Mouse (Mus musculus) forebrain, embryonic 10.5 days (tissue): ENCODE data around the gene Atrip. TPM values are rescaled to one million over a fixed set of nuclear protein-coding genes. Genes with fewer than 3 reads are reported as not detected.

Source experiments
- DNase-seq: peaks from one replicate; pipeline ENCODE4 v3.0.0-alpha.2; 2017; ENCODE audit warnings: low spot score; ENCODE audit errors: extremely low spot score
- H3K27ac ChIP-seq: fragments of 300-500 bp; sonication (generic); 2 replicates; pipeline ENCODE4 v1.5.1; 2016; ENCODE audit warnings: mild to moderate bottlenecking
- H3K27me3 ChIP-seq: fragments of 300-500 bp; sonication (generic); 2 replicates; pipeline ENCODE4 v1.6.1; 2016; ENCODE audit warnings: mild to moderate bottlenecking; ENCODE audit not compliant: poor library complexity, severe bottlenecking
- H3K36me3 ChIP-seq: fragments of 300-500 bp; sonication (generic); replicated peaks from 2 replicates; pipeline ENCODE4 v1.6.1; 2016; ENCODE audit warnings: mild to moderate bottlenecking, moderate library complexity
- H3K4me1 ChIP-seq: fragments of 300-500 bp; sonication (generic); 2 replicates; pipeline ENCODE4 v1.6.1; 2016
- H3K4me3 ChIP-seq: fragments of 300-500 bp; sonication (generic); 2 replicates; pipeline ENCODE4 v1.5.1; 2016; ENCODE audit warnings: mild to moderate bottlenecking, moderate library complexity
- H3K9me3 ChIP-seq: fragments of 300-500 bp; sonication (generic); 2 replicates; pipeline ENCODE4 v1.6.1; 2016; ENCODE audit warnings: mild to moderate bottlenecking, moderate library complexity
- WGBS: fragments of 180-500 bp; shearing (Covaris S2); methylation state at CpG from one replicate; pipeline ENCODE4 v1.1.7; 2016; 5-methylcytosine and 5-hydroxymethylcytosine counted together
- polyA plus RNA-seq: library from polyadenylated mRNA; unstranded; fragments of >200 nt; fragmentation: Nextera tagmentation; extraction: Ambion mirVana; gene quantifications from 2 replicates; pipeline ENCODE4 v1.2.1, GENCODE M21; 2016

Atrip gene
- polyA plus RNA-seq, 1 experiment from 2014 or later, result 34.9 TPM

- no peaks in the 10 kb centered on the region for H3K36me3 ChIP-seq
- H3K27ac ChIP-seq, result no peak overlapping the region
- WGBS, result 80% methylated on average over 8 of the region's 8 CpGs
- H3K4me1 ChIP-seq, result no peaks in the 10 kb centered on the region
- no peaks in the 10 kb centered on the region for H3K9me3 ChIP-seq
- no peaks in the 10 kb centered on the region for H3K27me3 ChIP-seq
- DNase-seq, result no peak
- H3K4me3 ChIP-seq, result no peak overlapping the region
Measured at GRCm38 (mm10) chr9:109015397-109015796, 58.5 kb downstream of the Atrip start.

DNA sequence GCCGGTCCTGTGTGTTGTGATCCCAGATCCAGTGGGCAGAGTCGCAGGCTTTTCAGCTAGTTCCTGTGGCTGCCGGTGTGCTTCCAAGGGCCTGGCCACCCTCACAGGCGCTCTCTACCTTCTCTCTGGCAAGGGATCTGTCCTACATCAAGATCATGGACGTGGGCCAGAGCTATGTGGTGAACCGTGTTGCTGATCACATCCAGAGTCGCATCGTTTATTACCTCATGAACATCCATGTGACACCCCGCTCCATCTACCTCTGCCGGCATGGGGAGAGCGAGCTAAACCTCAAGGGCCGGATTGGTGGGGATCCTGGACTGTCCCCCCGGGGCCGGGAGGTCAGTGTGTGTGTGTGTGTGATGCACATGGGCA is 63.6 kb downstream of the Atrip start:
- no peak for DNase-seq
- no peak overlapping the region for H3K4me3 ChIP-seq
- WGBS, result 91% methylated on average over 14 of the region's 14 CpGs
- H3K9me3 ChIP-seq, result no peaks in the 10 kb centered on the region
- H3K27me3 ChIP-seq, result no peaks in the 10 kb centered on the region
- H3K4me1 ChIP-seq, result peaks cover 16% of the 10 kb centered on the region
- peaks cover 2% of the 10 kb centered on the region; the same call in 1 of the 2 replicates for H3K36me3 ChIP-seq
- no peak overlapping the region for H3K27ac ChIP-seq

DNA sequence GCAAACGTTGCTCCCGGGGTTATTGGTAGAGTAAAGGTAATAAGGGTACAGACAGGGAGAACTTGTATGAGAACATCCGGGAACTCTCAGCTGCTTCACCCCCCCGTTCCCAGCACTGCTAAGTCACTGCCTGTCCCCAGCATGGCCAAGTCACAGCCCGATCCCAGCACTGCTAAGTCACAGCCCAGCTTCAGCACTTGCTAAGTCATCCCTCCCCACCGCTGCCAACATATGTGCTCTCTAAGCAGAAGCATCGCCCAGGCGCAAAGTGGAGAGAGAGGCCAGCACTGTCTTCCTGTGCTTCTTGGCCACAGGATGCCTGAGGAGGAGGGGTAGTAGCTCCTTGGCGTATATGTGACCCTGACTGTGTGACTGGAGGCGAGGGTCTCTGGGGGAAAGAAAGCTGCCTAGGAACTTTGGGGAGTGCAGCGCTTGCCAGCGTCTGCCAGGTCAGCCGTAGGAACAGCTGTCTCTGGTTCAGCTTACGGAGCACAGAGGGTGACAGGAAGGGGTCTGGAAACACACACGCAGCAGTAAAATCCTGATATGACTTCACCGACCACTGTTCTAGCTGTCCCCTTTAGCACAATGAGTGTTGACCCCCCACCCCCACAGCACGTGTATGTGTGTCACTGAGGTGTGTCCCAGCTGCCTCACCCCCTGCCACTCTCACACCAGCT is 64.1 kb downstream of the Atrip start:
- Histone ChIP-seq H3K4me3 (no peak overlapping the region), H3K27ac (no peak overlapping the region), H3K4me1 (peaks cover 16% of the 10 kb centered on the region), H3K36me3 (peaks cover 2% of the 10 kb centered on the region; the same call in 1 of the 2 replicates), H3K27me3 (no peaks in the 10 kb centered on the region), H3K9me3 (no peaks in the 10 kb centered on the region)
- 71% methylated on average over 17 of the region's 17 CpGs for WGBS
- DNase-seq, result no peak

- no peak for DNase-seq
- Histone ChIP-seq H3K4me1 (peaks cover 16% of the 10 kb centered on the region), H3K36me3 (peaks cover 2% of the 10 kb centered on the region; the same call in 1 of the 2 replicates), H3K4me3 (no peak overlapping the region), H3K9me3 (no peaks in the 10 kb centered on the region), H3K27me3 (no peaks in the 10 kb centered on the region), H3K27ac (no peak overlapping the region)
- WGBS, result 73% methylated on average over 10 of the region's 10 CpGs
Measured at GRCm38 (mm10) chr9:109008994-109009635, 64.8 kb downstream of the Atrip start.

- no peak overlapping the region for H3K4me3 ChIP-seq
- H3K27ac ChIP-seq, result peak overlapping the region; percentile 58
- H3K9me3 ChIP-seq, result no peaks in the 10 kb centered on the region
- peaks cover 16% of the 10 kb centered on the region for H3K4me1 ChIP-seq
- no peak for DNase-seq
- no peaks in the 10 kb centered on the region for H3K27me3 ChIP-seq
- H3K36me3 ChIP-seq, result peaks cover 2% of the 10 kb centered on the region; the same call in 1 of the 2 replicates
- 80% methylated on average over 9 of the region's 9 CpGs for WGBS
Measured at GRCm38 (mm10) chr9:109008081-109008480, 65.8 kb downstream of the Atrip start.

Other genes with a start within 250 kb of the Atrip start
- gene Celsr3, start 247.8 kb downstream of the Atrip start, polyA plus RNA-seq, result 1.5 and 2.1 TPM in 2 replicates
- gene Slc26a6, start 220.8 kb downstream of the Atrip start, polyA plus RNA-seq, result 11.5 and 11.6 TPM in 2 replicates
- gene Tmem89, start 159.5 kb downstream of the Atrip start, polyA plus RNA-seq, result not detected in 2 replicates
- 468 and 481 TPM in 2 replicates for gene Uqcrc1, start 137.5 kb downstream of the Atrip start, polyA plus RNA-seq
- 1.5 and 2.3 TPM in 2 replicates for gene Col7a1, start 120.5 kb downstream of the Atrip start, polyA plus RNA-seq
- gene Ucn2, start 88.1 kb downstream of the Atrip start, polyA plus RNA-seq, result not detected in 2 replicates
- 10.5 and 12.4 TPM in 2 replicates for gene Pfkfb4, start 82.3 kb downstream of the Atrip start, polyA plus RNA-seq
- gene Shisa5, start 35.6 kb downstream of the Atrip start, polyA plus RNA-seq, result 29.7 and 31.5 TPM in 2 replicates
- gene Trex1, start 14.4 kb downstream of the Atrip start, polyA plus RNA-seq, result 7.6 and 9.1 TPM in 2 replicates
- 13.3 and 14.7 TPM in 2 replicates for gene Ccdc51, start 8.4 kb upstream of the Atrip start, polyA plus RNA-seq
- 793 and 804 TPM in 2 replicates for gene Tma7, start 8.5 kb upstream of the Atrip start, polyA plus RNA-seq
- 27.0 and 28.9 TPM in 2 replicates for gene Plxnb1, start 21.3 kb upstream of the Atrip start, polyA plus RNA-seq
- not detected in 2 replicates for gene Fbxw21, start 87.9 kb upstream of the Atrip start, polyA plus RNA-seq
- gene Fbxw13, start 121.9 kb upstream of the Atrip start, polyA plus RNA-seq, result not detected in 2 replicates
- gene Fbxw20, start 160.6 kb upstream of the Atrip start, polyA plus RNA-seq, result not detected in 2 replicates
- not detected in 2 replicates for gene Fbxw14, start 213.6 kb upstream of the Atrip start, polyA plus RNA-seq